Mouse (Mus musculus) testis, postnatal 14 days (tissue): Measurements from ENCODE around the gene Gm4307.
"Not testable (repeated sequence)": the region's sequence is repeated elsewhere in the genome, so short reads cannot be mapped to it uniquely, and the experiment has no call there.

Experiments
- DNase-seq: peaks from one replicate; pipeline ENCODE4 v3.0.0; 2021; ENCODE audit warnings: low spot score

Gm4307 gene

GRCm38 (mm10) chr10:100361038-100361437 lies at the start of gene Gm4307:
Gm4307 (plus strand) TSS chr10:100361338.
- not testable (repeated sequence) for DNase-seq

GRCm38 (mm10) chr10:100335376-100335775 lies 25.8 kb upstream of the Gm4307 start, which contains the start of gene Gm4301:
Gm4301 (plus strand) TSS chr10:100335676.
- DNase-seq = not testable (repeated sequence)

GRCm38 (mm10) chr10:100340536-100340935 lies 20.6 kb upstream of the Gm4307 start, which contains the start of gene Gm4302:
Gm4302 (plus strand) TSS chr10:100340836.
- DNase-seq = not testable (repeated sequence)

GRCm38 (mm10) chr10:100345672-100346071 lies 15.5 kb upstream of the Gm4307 start, which contains the start of gene Gm4303:
Gm4303 (plus strand) TSS chr10:100345972.
- not testable (repeated sequence) for DNase-seq

- not testable (repeated sequence) for DNase-seq
Measured at GRCm38 (mm10) chr10:100350793-100351192, 10.3 kb upstream of the Gm4307 start, which contains the start of gene Gm4305. Gm4305 (plus strand) TSS chr10:100351093.

GRCm38 (mm10) chr10:100356841-100357240 lies 4.3 kb upstream of the Gm4307 start:
- DNase-seq = peak; percentile 10

- not testable (repeated sequence) for DNase-seq
Measured at GRCm38 (mm10) chr10:100382460-100382859, 21.3 kb downstream of the Gm4307 start, which contains the start of gene Gm4312. Gm4312 (minus strand) TSS chr10:100382560.

- DNase-seq = not testable (repeated sequence)
Measured at GRCm38 (mm10) chr10:100402301-100402700, 41.2 kb downstream of the Gm4307 start.
